In genomic region chr5:52115821-52116317, GRCm38 (mm10) we compare ENCODE assay signal across 8 mouse cellular contexts.
DNase-seq lines count a peak whose midpoint lies in the region; ATAC-seq and TF ChIP-seq lines count a peak whose summit lies in the region.

No protein-coding gene starts in this region.

- H3K36me3 ChIP-seq in E14TG2a.4 (ENCODE audit: insufficient read depth, low read length), result no peaks in the 10 kb centered on the region
- no peaks in the 10 kb centered on the region for H3K36me3 ChIP-seq in forebrain, embryonic 12.5 days (replicated peaks)
- H3K36me3 ChIP-seq in heart, embryonic 15.5 days, result no peaks in the 10 kb centered on the region
- H3K36me3 ChIP-seq in liver, embryonic 12.5 days, result no peaks in the 10 kb centered on the region

- H3K9me3 ChIP-seq in E14TG2a.4 (ENCODE audit: low read length), result no peaks in the 10 kb centered on the region
- H3K9me3 ChIP-seq in forebrain, embryonic 12.5 days, result no peaks in the 10 kb centered on the region
- no peaks in the 10 kb centered on the region for H3K9me3 ChIP-seq in heart, embryonic 15.5 days (replicated peaks)
- no peaks in the 10 kb centered on the region for H3K9me3 ChIP-seq in liver, embryonic 12.5 days (replicated peaks)

- H3K27ac ChIP-seq in forebrain, embryonic 12.5 days, result 0 out of 2 replicates have a peak overlapping the region, but pooled peaks have one; percentile 15
- H3K27ac ChIP-seq in heart, embryonic 15.5 days, result peak overlapping the region; percentile 59
- no peak overlapping the region for H3K27ac ChIP-seq in liver, embryonic 12.5 days

- peak overlapping the region; percentile 64 for H3K9ac ChIP-seq in forebrain, embryonic 12.5 days
- peak overlapping the region; percentile 62 for H3K9ac ChIP-seq in heart, embryonic 15.5 days
- H3K9ac ChIP-seq in liver, embryonic 12.5 days, result no peak overlapping the region

- TF ChIP-seq CTCF in E14TG2a.4 (conservative IDR thresholded peaks at IDR 0.05; ENCODE audit: low read length), result peak; percentile 55

- peaks cover 28% of the 10 kb centered on the region for H3K4me1 ChIP-seq in E14TG2a.4 (replicated peaks; ENCODE audit: low read depth, low read length)
- peaks cover 39% of the 10 kb centered on the region for H3K4me1 ChIP-seq in forebrain, embryonic 12.5 days
- H3K4me1 ChIP-seq in heart, embryonic 15.5 days (replicated peaks), result peaks cover 35% of the 10 kb centered on the region
- peaks cover 28% of the 10 kb centered on the region; the same call in 1 of the 2 replicates for H3K4me1 ChIP-seq in liver, embryonic 12.5 days

- peak overlapping the region; percentile 83 for H3K4me3 ChIP-seq in E14TG2a.4 (replicated peaks; ENCODE audit: low read length)
- H3K4me3 ChIP-seq in forebrain, embryonic 12.5 days (replicated peaks), result peak overlapping the region; percentile 69
- peak overlapping the region; percentile 87 for H3K4me3 ChIP-seq in heart, embryonic 15.5 days
- H3K4me3 ChIP-seq in liver, embryonic 12.5 days, result peak overlapping the region; percentile 62

- H3K4me2 ChIP-seq in forebrain, embryonic 12.5 days, result peak overlapping the region; percentile 100
- H3K4me2 ChIP-seq in heart, embryonic 15.5 days, result peak overlapping the region; percentile 99
- peak overlapping the region; percentile 83 for H3K4me2 ChIP-seq in liver, embryonic 12.5 days

- WGBS in forebrain, embryonic 12.5 days, result 0% methylated on average over 52 of the region's 53 CpGs
- 1% methylated on average over 52 of the region's 53 CpGs for WGBS in heart, embryonic 15.5 days
- 0% methylated on average over 22 of the region's 53 CpGs for WGBS in liver, embryonic 12.5 days (ENCODE audit: insufficient replicate concordance)

- peaks cover 71% of the 10 kb centered on the region for H3K27me3 ChIP-seq in E14TG2a.4 (ENCODE audit: insufficient read depth, low read length)
- peaks cover 60% of the 10 kb centered on the region for H3K27me3 ChIP-seq in forebrain, embryonic 12.5 days
- peaks cover 27% of the 10 kb centered on the region for H3K27me3 ChIP-seq in heart, embryonic 15.5 days
- H3K27me3 ChIP-seq in liver, embryonic 12.5 days (replicated peaks), result peaks cover 82% of the 10 kb centered on the region

- DNase-seq in brain, embryonic 18.5 days (ENCODE audit: low read depth, low spot score), result peak; percentile 82
- DNase-seq in kidney, postnatal 10 days, result peak; percentile 75
- peak; percentile 60 for DNase-seq in naive thymus-derived CD4-positive, alpha-beta T cell, adult 2 months (ENCODE audit: low read depth)
- DNase-seq in testis, postnatal 10 days (ENCODE audit: low spot score), result peak; percentile 84

- peak; percentile 88 for ATAC-seq in forebrain, embryonic 12.5 days (ENCODE audit: low FRiP score)
- peak; percentile 77 for ATAC-seq in heart, embryonic 15.5 days (replicated peaks; ENCODE audit: insufficient number of reproducible peaks, insufficient read depth, low FRiP score, low read depth)
- ATAC-seq in liver, embryonic 12.5 days, result peak; percentile 68
